9 mouse cellular contexts compared by ENCODE assay signal in the genomic region with DNA sequence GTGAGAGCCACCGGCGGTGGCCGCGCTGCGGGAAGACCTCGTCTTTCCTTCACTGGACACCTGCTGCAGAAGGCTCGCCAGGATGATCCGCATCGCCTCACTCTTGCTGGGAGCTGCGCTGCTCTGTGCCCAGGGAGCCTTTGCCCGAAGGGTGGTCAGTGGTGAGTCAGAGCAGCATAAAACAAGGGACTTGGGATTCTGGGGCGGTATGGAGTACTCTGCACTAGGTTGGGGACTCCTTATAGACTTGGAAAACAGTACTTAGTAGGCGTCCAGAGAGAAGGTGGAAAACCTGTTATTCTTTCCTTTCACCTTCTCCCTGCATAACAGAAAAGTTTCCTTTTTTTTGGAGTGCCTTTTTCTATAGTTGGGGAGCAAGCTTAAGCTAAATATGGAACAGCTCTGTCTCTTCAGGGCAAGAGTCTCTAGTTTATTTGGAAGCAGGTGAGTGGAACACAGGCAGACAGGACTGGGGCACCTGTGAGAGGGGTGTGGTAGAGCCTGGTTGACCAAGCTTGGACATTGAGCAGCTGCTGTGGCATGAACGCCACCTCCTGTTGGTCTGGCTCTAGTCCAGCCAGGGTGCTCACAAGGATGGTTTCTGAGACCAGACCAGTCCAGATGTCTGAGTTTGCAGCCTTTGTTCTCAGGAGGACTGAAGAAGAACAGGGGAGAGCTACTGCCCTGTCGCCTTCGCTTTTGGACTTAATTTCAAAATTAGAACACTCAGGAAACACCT. TPM values are rescaled to one million over a fixed set of nuclear protein-coding genes. Genes with fewer than 3 reads are reported as not detected.
DNase-seq lines count a peak whose midpoint lies in the region; ATAC-seq lines count a peak whose summit lies in the region.
"Had no signal": no experiment of that assay in that cellular context is flagged by ENCODE, and none has a peak within 500 bp of the region (broad histone marks: within the 10 kb centered on the region; RNA-seq: fewer than 3 reads in every experiment).

No protein-coding gene starts in this region.

- DNase-seq in kidney, postnatal 25 days = no peak
- peak; percentile 13 for DNase-seq in neural tube, embryonic 11.5 days (ENCODE audit: low spot score)
- DNase-seq in spleen, postnatal 36 days (ENCODE audit: low spot score in 2 of 2) = no peak
- no peak for DNase-seq in left cerebral cortex, postnatal 25 days (ENCODE audit: low spot score in 2 of 2)
- no peak for DNase-seq in testis, postnatal 10 days (ENCODE audit: low spot score)

- peak overlapping the region; percentile 91 for H3K4me2 ChIP-seq in kidney, embryonic 15.5 days
- peak overlapping the region; percentile 87 for H3K4me2 ChIP-seq in embryonic facial prominence, embryonic 13.5 days
- peak overlapping the region; percentile 63 for H3K4me2 ChIP-seq in intestine, embryonic 16.5 days (ENCODE audit: low read depth, low read length)
- peak overlapping the region; percentile 71 for H3K4me2 ChIP-seq in neural tube, embryonic 11.5 days (ENCODE audit: low read depth)

- no peaks in the 10 kb centered on the region for H3K36me3 ChIP-seq in kidney, embryonic 15.5 days
- H3K36me3 ChIP-seq in embryonic facial prominence, embryonic 13.5 days = no peaks in the 10 kb centered on the region
- H3K36me3 ChIP-seq in intestine, embryonic 16.5 days (ENCODE audit: control insufficient read depth, insufficient read depth, low read length) = no peaks in the 10 kb centered on the region
- no peaks in the 10 kb centered on the region for H3K36me3 ChIP-seq in neural tube, embryonic 11.5 days (ENCODE audit: control insufficient read depth, insufficient read depth, low read length)

- intact Hi-C loops in left cerebral cortex, postnatal 25 days (cut with DNase I) = no loop called here

- H3K9ac ChIP-seq in kidney, embryonic 15.5 days = peak overlapping the region; percentile 47; the same call in 1 of the 2 replicates
- H3K9ac ChIP-seq in embryonic facial prominence, embryonic 13.5 days = peak overlapping the region; percentile 65
- H3K9ac ChIP-seq in intestine, embryonic 16.5 days (ENCODE audit: low read depth, low read length) = peak overlapping the region; percentile 26
- H3K9ac ChIP-seq in neural tube, embryonic 11.5 days (ENCODE audit: low read length) = peak overlapping the region; percentile 45

- no peaks in the 10 kb centered on the region for H3K9me3 ChIP-seq in kidney, embryonic 15.5 days (replicated peaks)
- no peaks in the 10 kb centered on the region for H3K9me3 ChIP-seq in embryonic facial prominence, embryonic 13.5 days
- H3K9me3 ChIP-seq in intestine, embryonic 16.5 days (ENCODE audit: control insufficient read depth, low read length) = no peaks in the 10 kb centered on the region
- H3K9me3 ChIP-seq in neural tube, embryonic 11.5 days (ENCODE audit: control insufficient read depth, low read length) = no peaks in the 10 kb centered on the region

- H3K4me3 ChIP-seq in kidney, embryonic 15.5 days (replicated peaks) = peak overlapping the region; percentile 44
- peak overlapping the region; percentile 51 for H3K4me3 ChIP-seq in embryonic facial prominence, embryonic 13.5 days
- H3K4me3 ChIP-seq in intestine, embryonic 16.5 days (ENCODE audit: low read length) = peak overlapping the region; percentile 38
- H3K4me3 ChIP-seq in neural tube, embryonic 11.5 days (ENCODE audit: low read depth, low read length) = peak overlapping the region; percentile 43

- H3K4me1 ChIP-seq in kidney, embryonic 15.5 days = peaks cover 13% of the 10 kb centered on the region
- peaks cover 4% of the 10 kb centered on the region for H3K4me1 ChIP-seq in embryonic facial prominence, embryonic 13.5 days
- peaks cover 6% of the 10 kb centered on the region for H3K4me1 ChIP-seq in intestine, embryonic 16.5 days (ENCODE audit: control insufficient read depth, insufficient read depth, low read length)
- H3K4me1 ChIP-seq in neural tube, embryonic 11.5 days (ENCODE audit: control insufficient read depth, insufficient read depth, low read length) = no peaks in the 10 kb centered on the region

- H3K27ac ChIP-seq in kidney, embryonic 15.5 days = no peak overlapping the region
- no peak overlapping the region for H3K27ac ChIP-seq in embryonic facial prominence, embryonic 13.5 days
- H3K27ac ChIP-seq in intestine, embryonic 16.5 days (ENCODE audit: low read length) = no peak overlapping the region
- H3K27ac ChIP-seq in neural tube, embryonic 11.5 days (ENCODE audit: low read depth, low read length) = no peak overlapping the region

- 9% methylated on average over 16 of the region's 16 CpGs for WGBS in kidney, embryonic 15.5 days
- 10% methylated on average over 16 of the region's 16 CpGs for WGBS in embryonic facial prominence, embryonic 13.5 days
- 12% methylated on average over 16 of the region's 16 CpGs for WGBS in intestine, embryonic 16.5 days
- 12% methylated on average over 16 of the region's 16 CpGs for WGBS in neural tube, embryonic 11.5 days

- peak; percentile 81 for ATAC-seq in kidney, embryonic 15.5 days (replicated peaks; ENCODE audit: low FRiP score)
- 0 out of 2 replicates have a peak, but pooled peaks have one; percentile 6 for ATAC-seq in embryonic facial prominence, embryonic 13.5 days (ENCODE audit: insufficient number of reproducible peaks, insufficient read depth, low FRiP score, low TSS enrichment, low read depth)
- peak; percentile 55 for ATAC-seq in intestine, embryonic 16.5 days
- no peak; the same call in 1 of the 2 replicates for ATAC-seq in neural tube, embryonic 11.5 days (ENCODE audit: insufficient read depth, low FRiP score, low TSS enrichment)

- H3K27me3 ChIP-seq in kidney, embryonic 15.5 days = peaks cover 9% of the 10 kb centered on the region; the same call in 1 of the 2 replicates
- peaks cover 13% of the 10 kb centered on the region for H3K27me3 ChIP-seq in embryonic facial prominence, embryonic 13.5 days
- no peaks in the 10 kb centered on the region; the same call in 1 of the 2 replicates for H3K27me3 ChIP-seq in intestine, embryonic 16.5 days (replicated peaks; ENCODE audit: control insufficient read depth, insufficient read depth, low read length)
- 0 out of 2 replicates have a peak, but pooled peaks cover 2% of the 10 kb centered on the region for H3K27me3 ChIP-seq in neural tube, embryonic 11.5 days (ENCODE audit: control insufficient read depth, insufficient read depth, low read length)

RNA-seq across cellular contexts. Expression of gene Chodl, which starts 0.7 kb away (rescaled TPM):
- 2.3 and 3.3 TPM in 2 replicates for polyA plus RNA-seq in kidney, embryonic 15.5 days (2015; fragmentation: Nextera tagmentation; extraction: Ambion mirVana)
- polyA plus RNA-seq in embryonic facial prominence, embryonic 13.5 days (2015; fragmentation: Nextera tagmentation; extraction: Ambion mirVana) = 26.0 and 31.5 TPM in 2 replicates
- 9.6 and 11.1 TPM in 2 replicates for polyA plus RNA-seq in intestine, embryonic 16.5 days (2015; fragmentation: Nextera tagmentation; extraction: Ambion mirVana)
- 16.0 and 19.7 TPM in 2 replicates for polyA plus RNA-seq in neural tube, embryonic 11.5 days (2014; fragmentation: Nextera tagmentation; extraction: Ambion mirVana)
- 1 to 10 TPM in 1 of 2 experiments, under 1 TPM in 1; 0.80 to 1.4 TPM for total RNA-seq in left cerebral cortex, postnatal 25 days (2021)
- total RNA-seq: liver, adult 2 months had no signal
- polyA plus RNA-seq: liver, adult 2 months had no signal
